Mouse (Mus musculus): ENCODE results near the gene Sucla2. TPM values are rescaled to one million over a fixed set of nuclear protein-coding genes. Genes with fewer than 3 reads are reported as not detected.
"Not testable (repeated sequence)": the region's sequence is repeated elsewhere in the genome, so short reads cannot be mapped to it uniquely, and the experiment has no call there.

The Sucla2 gene
- polyA plus RNA-seq, 2 experiments: 22.0 to 54.5 TPM

GRCm38 (mm10) chr14:73607732-73608131, 82.6 kb downstream of the Sucla2 start:
- Histone ChIP-seq H3K4me2 (ENCODE audit: low read depth) (no peak overlapping the region), H3K9ac (replicated peaks) (no peak overlapping the region), H3K36me3 (replicated peaks; ENCODE audit: control insufficient read depth, insufficient read depth, low read depth) (no peaks in the 10 kb centered on the region), H3K27me3 (ENCODE audit: control insufficient read depth, insufficient read depth, low read length) (no peaks in the 10 kb centered on the region), H3K4me1 (replicated peaks; ENCODE audit: control insufficient read depth in 2 of 2, insufficient read depth in 2 of 2, low read length in 1 of 2) (no peaks in the 10 kb centered on the region), H3K9me3 (ENCODE audit: control insufficient read depth, low read length) (no peaks in the 10 kb centered on the region), H3K27ac (no peak overlapping the region), H3K4me3 (ENCODE audit: insufficient read depth in 1 of 2, low read depth in 2 of 2, low read length in 2 of 2) (no peak overlapping the region)
- TF ChIP-seq CTCF (IDR thresholded peaks at IDR 0.05; ENCODE audit: low read depth) (no peak), EP300 (IDR thresholded peaks at IDR 0.05; ENCODE audit: low read depth) (no peak)
- whole genome bisulfite sequencing (ENCODE audit: insufficient replicate concordance): 72% methylated on average over 4 of the region's 4 CpGs
- DNase-seq (ENCODE audit: low read depth in 3 of 3, low spot score in 3 of 3) (no peak), ATAC-seq (ENCODE audit: insufficient read depth) (no peak)

DNA sequence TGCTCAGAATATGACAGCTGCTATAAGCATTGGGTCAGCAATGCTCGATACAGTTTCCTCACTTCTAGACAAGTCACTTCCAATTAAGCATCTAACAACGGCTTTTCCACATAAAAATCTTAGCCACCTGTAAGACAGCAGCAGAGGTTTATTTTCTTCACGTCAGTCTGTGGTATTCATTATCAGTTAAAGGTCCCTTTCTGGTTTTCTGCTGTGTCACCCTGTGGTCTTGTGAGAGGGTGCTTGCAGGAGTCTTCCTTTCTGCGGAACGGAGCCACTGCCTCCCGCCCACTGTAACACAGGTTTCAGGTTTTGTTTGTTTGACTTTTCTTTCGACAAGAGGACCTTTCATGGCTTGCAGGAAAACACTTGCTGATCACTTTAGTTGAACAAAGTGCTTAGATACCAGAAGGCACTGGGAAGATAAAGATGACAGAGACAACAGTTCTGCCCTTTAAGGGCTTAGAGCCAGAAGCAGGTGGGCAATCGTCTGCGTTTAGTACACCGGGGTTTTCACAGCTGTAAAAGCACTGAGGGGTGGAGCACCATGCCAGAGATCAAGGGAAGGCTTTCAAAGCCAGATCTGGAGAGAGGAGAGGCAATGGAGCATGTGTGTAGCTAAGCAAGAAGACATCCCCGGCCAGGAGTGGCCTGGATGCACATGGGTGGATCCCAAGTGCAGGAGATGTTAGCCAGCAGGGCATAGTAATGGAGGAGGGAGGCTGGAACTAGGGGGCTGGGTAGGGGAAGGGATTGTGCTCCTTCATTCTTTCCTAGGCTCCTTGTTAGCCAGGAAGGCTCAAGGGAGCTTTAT, 83.8 kb downstream of the Sucla2 start:
- WGBS (ENCODE audit: insufficient replicate concordance): 18% methylated on average over 11 of the region's 11 CpGs
- no peaks in the 10 kb centered on the region for H3K9me3 ChIP-seq (ENCODE audit: control insufficient read depth, low read length)

DNA sequence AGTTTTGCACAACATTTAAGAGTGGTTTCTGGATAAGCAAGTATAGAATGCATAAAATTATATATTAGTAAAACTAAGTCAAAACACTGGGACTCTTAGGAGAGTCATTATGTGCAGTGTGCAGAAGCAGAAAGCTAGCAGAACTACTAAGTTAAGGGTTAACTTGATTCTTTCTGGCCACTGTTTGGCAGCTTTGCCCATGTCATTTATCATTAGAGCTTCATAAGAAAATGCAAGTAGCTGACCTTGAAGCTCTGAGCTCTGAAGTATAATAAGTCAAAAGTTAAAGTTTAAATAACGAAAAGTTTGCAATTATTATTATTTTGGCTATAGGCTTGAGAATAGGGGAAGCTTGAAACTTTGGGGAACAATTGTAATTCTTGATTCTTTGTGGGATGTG, 89.8 kb downstream of the Sucla2 start:
- H3K4me1 ChIP-seq (replicated peaks; ENCODE audit: control insufficient read depth in 2 of 2, insufficient read depth in 2 of 2, low read length in 1 of 2); H3K9me3 ChIP-seq (ENCODE audit: control insufficient read depth, low read length); ATAC-seq (ENCODE audit: insufficient read depth); H3K4me2 ChIP-seq (ENCODE audit: low read depth); H3K36me3 ChIP-seq (replicated peaks; ENCODE audit: control insufficient read depth, insufficient read depth, low read depth); H3K27ac ChIP-seq; H3K9ac ChIP-seq (replicated peaks); DNase-seq (ENCODE audit: low read depth in 3 of 3, low spot score in 3 of 3); H3K27me3 ChIP-seq (ENCODE audit: control insufficient read depth, insufficient read depth, low read length); H3K4me3 ChIP-seq (ENCODE audit: insufficient read depth in 1 of 2, low read depth in 2 of 2, low read length in 2 of 2): not testable (repeated sequence)
- whole genome bisulfite sequencing (ENCODE audit: insufficient replicate concordance): 51% methylated on average over 1 of the region's 1 CpGs

More for the DNA sequence above, 83.8 kb downstream of the Sucla2 start:
- no peaks in the 10 kb centered on the region for H3K27me3 ChIP-seq (ENCODE audit: control insufficient read depth, insufficient read depth, low read length)
- H3K4me3 ChIP-seq (ENCODE audit: insufficient read depth in 1 of 2, low read depth in 2 of 2, low read length in 2 of 2): no peak overlapping the region
- no peak overlapping the region for H3K9ac ChIP-seq (replicated peaks)
- H3K36me3 ChIP-seq (replicated peaks; ENCODE audit: control insufficient read depth, insufficient read depth, low read depth): no peaks in the 10 kb centered on the region
- H3K27ac ChIP-seq: no peak overlapping the region
- no peak overlapping the region for H3K4me2 ChIP-seq (ENCODE audit: low read depth)
- no peak for DNase-seq (ENCODE audit: low read depth in 3 of 3, low spot score in 3 of 3)
- ATAC-seq (ENCODE audit: insufficient read depth): no peak
- TF ChIP-seq CTCF (IDR thresholded peaks at IDR 0.05; ENCODE audit: low read depth) (no peak), EP300 (IDR thresholded peaks at IDR 0.05; ENCODE audit: low read depth) (no peak)
- no peaks in the 10 kb centered on the region for H3K4me1 ChIP-seq (replicated peaks; ENCODE audit: control insufficient read depth in 2 of 2, insufficient read depth in 2 of 2, low read length in 1 of 2)

- TF ChIP-seq CTCF (IDR thresholded peaks at IDR 0.05; ENCODE audit: low read depth): no peak
- no peak for TF ChIP-seq EP300 (IDR thresholded peaks at IDR 0.05; ENCODE audit: low read depth)
- DNase-seq (ENCODE audit: low read depth in 3 of 3, low spot score in 3 of 3): no peak
- ATAC-seq (ENCODE audit: insufficient read depth): no peak
- no peaks in the 10 kb centered on the region for H3K27me3 ChIP-seq (ENCODE audit: control insufficient read depth, insufficient read depth, low read length)
- no peaks in the 10 kb centered on the region for H3K36me3 ChIP-seq (replicated peaks; ENCODE audit: control insufficient read depth, insufficient read depth, low read depth)
- H3K27ac ChIP-seq: no peak overlapping the region
- H3K9ac ChIP-seq (replicated peaks): no peak overlapping the region
- H3K4me3 ChIP-seq (ENCODE audit: insufficient read depth in 1 of 2, low read depth in 2 of 2, low read length in 2 of 2): no peak overlapping the region
- H3K4me2 ChIP-seq (ENCODE audit: low read depth): no peak overlapping the region
- 46% methylated on average over 3 of the region's 3 CpGs for WGBS (ENCODE audit: insufficient replicate concordance)
- no peaks in the 10 kb centered on the region for H3K9me3 ChIP-seq (ENCODE audit: control insufficient read depth, low read length)
- no peaks in the 10 kb centered on the region for H3K4me1 ChIP-seq (replicated peaks; ENCODE audit: control insufficient read depth in 2 of 2, insufficient read depth in 2 of 2, low read length in 1 of 2)
Measured at GRCm38 (mm10) chr14:73620880-73621279, 95.8 kb downstream of the Sucla2 start.

GRCm38 (mm10) chr14:73622988-73623387, 97.9 kb downstream of the Sucla2 start:
- no peak overlapping the region for H3K4me3 ChIP-seq (ENCODE audit: insufficient read depth in 1 of 2, low read depth in 2 of 2, low read length in 2 of 2)
- TF ChIP-seq EP300 (IDR thresholded peaks at IDR 0.05; ENCODE audit: low read depth) (no peak), CTCF (IDR thresholded peaks at IDR 0.05; ENCODE audit: low read depth) (no peak)
- no peaks in the 10 kb centered on the region for H3K4me1 ChIP-seq (replicated peaks; ENCODE audit: control insufficient read depth in 2 of 2, insufficient read depth in 2 of 2, low read length in 1 of 2)
- no peak overlapping the region for H3K9ac ChIP-seq (replicated peaks)
- H3K4me2 ChIP-seq (ENCODE audit: low read depth): no peak overlapping the region
- H3K9me3 ChIP-seq (ENCODE audit: control insufficient read depth, low read length): no peaks in the 10 kb centered on the region
- H3K36me3 ChIP-seq (replicated peaks; ENCODE audit: control insufficient read depth, insufficient read depth, low read depth): no peaks in the 10 kb centered on the region
- no peak for DNase-seq (ENCODE audit: low read depth in 3 of 3, low spot score in 3 of 3)
- H3K27me3 ChIP-seq (ENCODE audit: control insufficient read depth, insufficient read depth, low read length): no peaks in the 10 kb centered on the region
- no peak overlapping the region for H3K27ac ChIP-seq
- WGBS (ENCODE audit: insufficient replicate concordance): 56% methylated on average over 1 of the region's 1 CpGs
- no peak for ATAC-seq (ENCODE audit: insufficient read depth)

All from liver, embryonic 14.5 days (tissue).